ENCODE assay signal across 19 mouse cellular contexts in the genomic region with DNA sequence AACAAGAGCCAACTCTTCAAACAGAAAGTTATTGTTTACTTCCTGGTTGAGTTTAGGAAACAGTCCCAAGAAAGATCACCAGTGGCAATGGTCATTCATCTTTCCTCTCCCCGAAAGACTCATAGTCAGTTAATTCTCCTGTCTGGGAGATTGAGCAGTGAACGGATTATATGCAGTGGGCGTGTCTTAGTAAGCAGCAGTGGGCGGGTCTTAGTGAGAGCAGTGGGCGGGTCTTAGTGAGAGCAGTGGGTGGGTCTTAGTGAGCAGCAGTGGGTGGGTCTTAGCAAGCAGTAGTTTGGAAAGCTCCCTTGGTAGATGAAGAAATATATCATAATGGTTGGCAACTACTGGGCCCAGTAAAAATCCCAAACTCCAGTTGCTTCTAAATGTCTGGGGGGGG. TPM values are rescaled to one million over a fixed set of nuclear protein-coding genes. Genes with fewer than 3 reads are reported as not detected.
DNase-seq lines count a peak whose midpoint lies in the region; ATAC-seq and TF ChIP-seq lines count a peak whose summit lies in the region.
"Had no signal": no experiment of that assay in that cellular context is flagged by ENCODE, and none has a peak within 500 bp of the region (broad histone marks: within the 10 kb centered on the region; RNA-seq: fewer than 3 reads in every experiment).

No protein-coding gene starts in this region.

- TF ChIP-seq POLR2A in thymus, adult 2 months (IDR thresholded peaks at IDR 0.05; ENCODE audit: control insufficient read depth, extremely low read depth, insufficient read depth, low read length, poor library complexity) = no peak

- DNase-seq in embryo, embryonic 11 days = peak; percentile 51
- no peak for DNase-seq in embryo, embryonic 10 days (ENCODE audit: low spot score)
- peak; percentile 75 for DNase-seq in lung, postnatal 0 days (ENCODE audit: low spot score)
- DNase-seq in lung, postnatal 14 days = no peak
- peak; percentile 19 for DNase-seq in adipocyte (ENCODE audit: low spot score)
- DNase-seq in lung, postnatal 36 days = peak; percentile 55
- DNase-seq in gastrocnemius, postnatal 4 days (ENCODE audit: low spot score in 2 of 2) = no peak
- no peak for DNase-seq in thymus, adult 2 months
- DNase-seq: B cell, adult 2 months; cerebellum, adult 9-11 months; gastrocnemius, adult 2 months; kidney, postnatal 14 days; left cerebral cortex, postnatal 4 days; spleen, adult 18-20 months had no signal

- no peak overlapping the region for H3K4me2 ChIP-seq in lung, postnatal 0 days (replicated peaks; ENCODE audit: low read depth, low read length)
- H3K4me2 ChIP-seq: forebrain, embryonic 12.5 days; heart, embryonic 13.5 days; midbrain, embryonic 15.5 days had no signal

- WGBS in lung, postnatal 0 days = 72% methylated on average over 5 of the region's 5 CpGs
- 91% methylated on average over 5 of the region's 5 CpGs for WGBS in thymus, adult 2 months

- no peak for TF ChIP-seq EP300 in lung, postnatal 0 days (IDR thresholded peaks at IDR 0.05)

- no peak for TF ChIP-seq CTCF in lung, postnatal 0 days (IDR thresholded peaks at IDR 0.05)
- TF ChIP-seq CTCF in thymus, adult 2 months (IDR thresholded peaks at IDR 0.05; ENCODE audit: borderline replicate concordance, control insufficient read depth, extremely low read depth, insufficient read depth, low read length, poor library complexity) = no peak

- no peaks in the 10 kb centered on the region for H3K27me3 ChIP-seq in lung, postnatal 0 days (replicated peaks; ENCODE audit: insufficient read depth, low read length)
- H3K27me3 ChIP-seq in thymus, adult 2 months (ENCODE audit: control insufficient read depth, insufficient read depth, low read length) = no peaks in the 10 kb centered on the region
- H3K27me3 ChIP-seq: forebrain, embryonic 12.5 days; midbrain, embryonic 15.5 days had no signal

- no peak overlapping the region for H3K27ac ChIP-seq in lung, postnatal 0 days (ENCODE audit: low read length)
- no peak overlapping the region for H3K27ac ChIP-seq in thymus, adult 2 months (ENCODE audit: control insufficient read depth, insufficient read depth, low read length)
- H3K27ac ChIP-seq: forebrain, embryonic 12.5 days; gastrocnemius, adult 2 months; heart, embryonic 13.5 days; hindbrain, embryonic 10.5 days; midbrain, embryonic 15.5 days had no signal

- no peaks in the 10 kb centered on the region for H3K9me3 ChIP-seq in lung, postnatal 0 days (ENCODE audit: low read length)
- H3K9me3 ChIP-seq: forebrain, embryonic 12.5 days; heart, embryonic 13.5 days; hindbrain, embryonic 10.5 days; midbrain, embryonic 15.5 days had no signal

- no peak overlapping the region for H3K4me3 ChIP-seq in lung, postnatal 0 days (ENCODE audit: low read depth, low read length)
- no peak overlapping the region for H3K4me3 ChIP-seq in thymus, adult 2 months (ENCODE audit: control insufficient read depth, insufficient read depth, low read length)
- H3K4me3 ChIP-seq: forebrain, embryonic 12.5 days; gastrocnemius, adult 2 months; heart, embryonic 13.5 days; hindbrain, embryonic 10.5 days; midbrain, embryonic 15.5 days had no signal

- ATAC-seq in lung, postnatal 0 days = no peak
- ATAC-seq: inflammation-experienced regulatory T-cells, adult 6 months; midbrain, embryonic 15.5 days had no signal

- no peaks in the 10 kb centered on the region for H3K36me3 ChIP-seq in lung, postnatal 0 days (ENCODE audit: insufficient read depth, low read length)
- no peaks in the 10 kb centered on the region for H3K36me3 ChIP-seq in thymus, adult 2 months (ENCODE audit: control insufficient read depth, insufficient read depth, low read length)
- H3K36me3 ChIP-seq: forebrain, embryonic 12.5 days; heart, embryonic 13.5 days; midbrain, embryonic 15.5 days had no signal

- no peak overlapping the region for H3K9ac ChIP-seq in lung, postnatal 0 days (replicated peaks; ENCODE audit: low read depth)
- H3K9ac ChIP-seq: forebrain, embryonic 12.5 days; heart, embryonic 13.5 days; midbrain, embryonic 15.5 days had no signal

- peaks cover 18% of the 10 kb centered on the region; the same call in 1 of the 2 replicates for H3K4me1 ChIP-seq in lung, postnatal 0 days (ENCODE audit: insufficient read depth, low read depth, low read length)
- H3K4me1 ChIP-seq in thymus, adult 2 months (replicated peaks; ENCODE audit: control insufficient read depth, insufficient read depth, low read length) = no peaks in the 10 kb centered on the region; the same call in 1 of the 2 replicates

RNA-seq across cellular contexts. Expression of a gene that starts 38.6 kb away (rescaled TPM):
- 56.0 and 63.0 TPM in 2 replicates for polyA plus RNA-seq in lung, postnatal 0 days (2015; fragmentation: Nextera tagmentation; extraction: Ambion mirVana)
- 10 to 100 TPM; 15.7 to 19.3 TPM for total RNA-seq in gastrocnemius, postnatal 4 days (2021)
- polyA plus RNA-seq in thymus, adult 2 months (2012; rRNA removed) = 1.3 and 1.6 TPM in 2 replicates

Comparison
In these comparisons a context has a peak if more than half of its experiments do, and no peak if none do; other contexts are left out.
1. DNase-seq: peak in embryo, embryonic 11 days (single experiment), lung, postnatal 0 days (single experiment), adipocyte (single experiment) and lung, postnatal 36 days (single experiment); none in embryo, embryonic 10 days (single experiment), lung, postnatal 14 days (single experiment), gastrocnemius, postnatal 4 days (0 of 2) and thymus, adult 2 months (single experiment).
2. RNA of a gene that starts 38.6 kb away (polyA plus RNA-seq): 56.0 to 63.0 TPM in lung, postnatal 0 days; 1.3 to 1.6 TPM in thymus, adult 2 months; every median in the first group is over 10 times any median in the second.